Mouse (Mus musculus): Measurements from ENCODE around the gene Med12l. TPM values are rescaled to one million over a fixed set of nuclear protein-coding genes. Genes with fewer than 3 reads are reported as not detected.

Med12l gene
- polyA plus RNA-seq, 1 experiment from 2014 or later, result 4.7 TPM

- ATAC-seq (ENCODE audit: low FRiP score) (no peak), DNase-seq (ENCODE audit: low spot score) (peak; percentile 15)
- no peaks in the 10 kb centered on the region for H3K36me3 ChIP-seq (ENCODE audit: control insufficient read depth, insufficient read depth, low read length)
- H3K27me3 ChIP-seq (ENCODE audit: control insufficient read depth, insufficient read depth, low read length), result no peaks in the 10 kb centered on the region
- 66% methylated on average over 4 of the region's 4 CpGs for WGBS
- no peaks in the 10 kb centered on the region for H3K4me1 ChIP-seq (replicated peaks; ENCODE audit: control insufficient read depth, insufficient read depth, low read length)
- H3K4me2 ChIP-seq (replicated peaks; ENCODE audit: low read depth, low read length), result no peak overlapping the region
- H3K9me3 ChIP-seq (ENCODE audit: control insufficient read depth, low read length), result no peaks in the 10 kb centered on the region
- H3K4me3 ChIP-seq (ENCODE audit: low read depth, low read length), result no peak overlapping the region
- no peak overlapping the region for H3K27ac ChIP-seq (ENCODE audit: low read depth, low read length)
- H3K9ac ChIP-seq (ENCODE audit: low read depth, low read length), result no peak overlapping the region
Measured at GRCm38 (mm10) chr3:59077278-59077677, 71.7 kb downstream of the Med12l start.

DNA sequence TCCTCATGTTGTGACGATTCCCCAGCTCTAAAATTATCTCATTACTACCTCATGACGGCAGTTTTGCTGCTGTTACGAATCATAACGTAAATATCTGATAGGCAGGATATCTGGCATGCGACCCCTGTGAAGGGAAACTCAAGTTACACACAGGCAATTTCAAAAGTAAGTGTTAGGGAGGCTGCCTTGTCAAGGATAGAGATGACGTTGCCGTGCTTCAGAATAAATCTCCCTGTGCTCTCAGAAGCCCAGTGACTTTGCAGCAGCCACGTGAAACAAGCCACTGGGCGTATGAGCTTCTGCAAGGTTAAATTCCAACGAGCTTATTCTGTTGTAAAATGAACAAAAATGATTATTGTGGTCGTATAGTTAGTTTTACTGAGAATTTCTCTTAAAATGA is 73.0 kb downstream of the Med12l start:
- H3K4me3 ChIP-seq (ENCODE audit: low read depth, low read length), result no peak overlapping the region
- H3K9me3 ChIP-seq (ENCODE audit: control insufficient read depth, low read length), result no peaks in the 10 kb centered on the region
- no peaks in the 10 kb centered on the region for H3K4me1 ChIP-seq (replicated peaks; ENCODE audit: control insufficient read depth, insufficient read depth, low read length)
- H3K9ac ChIP-seq (ENCODE audit: low read depth, low read length), result no peak overlapping the region
- no peaks in the 10 kb centered on the region for H3K36me3 ChIP-seq (ENCODE audit: control insufficient read depth, insufficient read depth, low read length)
- 84% methylated on average over 11 of the region's 11 CpGs for WGBS
- no peak overlapping the region for H3K27ac ChIP-seq (ENCODE audit: low read depth, low read length)
- no peaks in the 10 kb centered on the region for H3K27me3 ChIP-seq (ENCODE audit: control insufficient read depth, insufficient read depth, low read length)
- no peak for ATAC-seq (ENCODE audit: low FRiP score)
- H3K4me2 ChIP-seq (replicated peaks; ENCODE audit: low read depth, low read length), result no peak overlapping the region
- no peak for DNase-seq (ENCODE audit: low spot score)

- 37% methylated on average over 4 of the region's 4 CpGs for WGBS
- no peaks in the 10 kb centered on the region for H3K36me3 ChIP-seq (ENCODE audit: control insufficient read depth, insufficient read depth, low read length)
- no peaks in the 10 kb centered on the region for H3K4me1 ChIP-seq (replicated peaks; ENCODE audit: control insufficient read depth, insufficient read depth, low read length)
- no peaks in the 10 kb centered on the region for H3K27me3 ChIP-seq (ENCODE audit: control insufficient read depth, insufficient read depth, low read length)
- H3K9ac ChIP-seq (ENCODE audit: low read depth, low read length), result no peak overlapping the region
- no peak overlapping the region for H3K27ac ChIP-seq (ENCODE audit: low read depth, low read length)
- DNase-seq (ENCODE audit: low spot score), result peak; percentile 79
- H3K4me2 ChIP-seq (replicated peaks; ENCODE audit: low read depth, low read length), result no peak overlapping the region
- peak; percentile 78 for ATAC-seq (ENCODE audit: low FRiP score)
- H3K9me3 ChIP-seq (ENCODE audit: control insufficient read depth, low read length), result no peaks in the 10 kb centered on the region
- H3K4me3 ChIP-seq (ENCODE audit: low read depth, low read length), result no peak overlapping the region
Measured at GRCm38 (mm10) chr3:59079327-59079726, 73.7 kb downstream of the Med12l start.

- no peaks in the 10 kb centered on the region for H3K27me3 ChIP-seq (ENCODE audit: control insufficient read depth, insufficient read depth, low read length)
- ATAC-seq (ENCODE audit: low FRiP score) (no peak), DNase-seq (ENCODE audit: low spot score) (no peak)
- no peak overlapping the region for H3K27ac ChIP-seq (ENCODE audit: low read depth, low read length)
- 20% methylated on average over 6 of the region's 6 CpGs for WGBS
- no peaks in the 10 kb centered on the region for H3K9me3 ChIP-seq (ENCODE audit: control insufficient read depth, low read length)
- no peak overlapping the region for H3K4me3 ChIP-seq (ENCODE audit: low read depth, low read length)
- no peaks in the 10 kb centered on the region for H3K4me1 ChIP-seq (replicated peaks; ENCODE audit: control insufficient read depth, insufficient read depth, low read length)
- no peak overlapping the region for H3K9ac ChIP-seq (ENCODE audit: low read depth, low read length)
- no peaks in the 10 kb centered on the region for H3K36me3 ChIP-seq (ENCODE audit: control insufficient read depth, insufficient read depth, low read length)
- H3K4me2 ChIP-seq (replicated peaks; ENCODE audit: low read depth, low read length), result no peak overlapping the region
Measured at GRCm38 (mm10) chr3:59080293-59080916, 74.8 kb downstream of the Med12l start.

DNA sequence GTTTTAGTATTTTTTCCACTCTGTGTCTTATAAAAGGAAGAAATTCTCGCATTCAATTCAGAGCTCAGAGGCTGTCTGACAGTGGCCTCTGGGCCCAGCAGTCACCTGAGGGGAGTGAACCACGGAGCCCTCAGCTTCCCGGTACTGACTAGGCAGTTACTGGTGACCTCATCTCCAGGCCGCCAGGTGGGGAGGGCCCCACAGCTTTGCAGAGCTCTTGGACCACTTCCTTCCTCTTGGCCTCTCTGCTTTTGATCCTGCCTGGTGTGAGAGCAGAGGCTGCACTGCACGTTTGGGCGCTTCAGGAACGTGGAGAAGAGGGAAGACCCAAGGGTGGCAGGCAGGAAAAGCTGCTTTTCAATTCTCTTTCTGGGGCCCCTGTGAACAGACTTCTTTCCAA is 75.3 kb downstream of the Med12l start:
- 19% methylated on average over 7 of the region's 7 CpGs for WGBS
- Histone ChIP-seq H3K27ac (ENCODE audit: low read depth, low read length) (no peak overlapping the region), H3K36me3 (ENCODE audit: control insufficient read depth, insufficient read depth, low read length) (no peaks in the 10 kb centered on the region), H3K9me3 (ENCODE audit: control insufficient read depth, low read length) (no peaks in the 10 kb centered on the region), H3K27me3 (ENCODE audit: control insufficient read depth, insufficient read depth, low read length) (no peaks in the 10 kb centered on the region), H3K4me2 (replicated peaks; ENCODE audit: low read depth, low read length) (no peak overlapping the region), H3K9ac (ENCODE audit: low read depth, low read length) (no peak overlapping the region), H3K4me1 (replicated peaks; ENCODE audit: control insufficient read depth, insufficient read depth, low read length) (no peaks in the 10 kb centered on the region), H3K4me3 (ENCODE audit: low read depth, low read length) (no peak overlapping the region)
- no peak for ATAC-seq (ENCODE audit: low FRiP score)
- DNase-seq (ENCODE audit: low spot score), result no peak

- H3K9ac ChIP-seq (ENCODE audit: low read depth, low read length), result no peak overlapping the region
- no peaks in the 10 kb centered on the region for H3K36me3 ChIP-seq (ENCODE audit: control insufficient read depth, insufficient read depth, low read length)
- no peaks in the 10 kb centered on the region for H3K27me3 ChIP-seq (ENCODE audit: control insufficient read depth, insufficient read depth, low read length)
- H3K27ac ChIP-seq (ENCODE audit: low read depth, low read length), result no peak overlapping the region
- ATAC-seq (ENCODE audit: low FRiP score), result no peak
- H3K4me2 ChIP-seq (replicated peaks; ENCODE audit: low read depth, low read length), result no peak overlapping the region
- H3K9me3 ChIP-seq (ENCODE audit: control insufficient read depth, low read length), result no peaks in the 10 kb centered on the region
- H3K4me1 ChIP-seq (replicated peaks; ENCODE audit: control insufficient read depth, insufficient read depth, low read length), result no peaks in the 10 kb centered on the region
- DNase-seq (ENCODE audit: low spot score), result no peak
- WGBS, result 79% methylated on average over 11 of the region's 11 CpGs
- H3K4me3 ChIP-seq (ENCODE audit: low read depth, low read length), result no peak overlapping the region
Measured at GRCm38 (mm10) chr3:59092702-59093101, 87.1 kb downstream of the Med12l start.

- H3K9ac ChIP-seq (ENCODE audit: low read depth, low read length), result no peak overlapping the region
- H3K4me3 ChIP-seq (ENCODE audit: low read depth, low read length), result no peak overlapping the region
- H3K27ac ChIP-seq (ENCODE audit: low read depth, low read length), result no peak overlapping the region
- H3K4me2 ChIP-seq (replicated peaks; ENCODE audit: low read depth, low read length), result no peak overlapping the region
- no peaks in the 10 kb centered on the region for H3K27me3 ChIP-seq (ENCODE audit: control insufficient read depth, insufficient read depth, low read length)
- 60% methylated on average over 6 of the region's 6 CpGs for WGBS
- H3K36me3 ChIP-seq (ENCODE audit: control insufficient read depth, insufficient read depth, low read length), result no peaks in the 10 kb centered on the region
- ATAC-seq (ENCODE audit: low FRiP score) (no peak), DNase-seq (ENCODE audit: low spot score) (no peak)
- no peaks in the 10 kb centered on the region for H3K4me1 ChIP-seq (replicated peaks; ENCODE audit: control insufficient read depth, insufficient read depth, low read length)
- no peaks in the 10 kb centered on the region for H3K9me3 ChIP-seq (ENCODE audit: control insufficient read depth, low read length)
Measured at GRCm38 (mm10) chr3:59097421-59097820, 91.8 kb downstream of the Med12l start.

DNA sequence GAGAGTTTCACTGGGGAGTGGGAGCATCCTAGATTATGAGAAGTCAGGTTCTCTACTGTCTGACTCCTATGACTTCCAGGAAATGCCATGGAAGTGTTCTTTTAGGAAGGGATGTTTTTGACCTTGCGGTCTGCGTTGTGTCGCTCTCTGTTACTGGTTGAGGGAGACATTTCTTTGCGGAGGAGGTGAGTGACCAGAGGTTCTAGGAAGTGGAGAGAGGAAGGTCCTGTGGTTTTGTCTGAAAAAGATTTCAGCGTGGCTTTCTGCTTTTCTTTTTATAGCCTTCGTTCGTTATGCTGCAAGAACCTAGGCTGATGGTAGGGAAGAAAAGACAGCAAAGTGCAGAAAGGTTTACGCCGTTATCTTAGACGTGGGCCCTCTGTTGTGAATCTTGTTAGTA is 92.9 kb downstream of the Med12l start:
- H3K4me1 ChIP-seq (replicated peaks; ENCODE audit: control insufficient read depth, insufficient read depth, low read length), result no peaks in the 10 kb centered on the region
- no peak for DNase-seq (ENCODE audit: low spot score)
- H3K36me3 ChIP-seq (ENCODE audit: control insufficient read depth, insufficient read depth, low read length), result no peaks in the 10 kb centered on the region
- no peak overlapping the region for H3K9ac ChIP-seq (ENCODE audit: low read depth, low read length)
- H3K27ac ChIP-seq (ENCODE audit: low read depth, low read length), result no peak overlapping the region
- no peaks in the 10 kb centered on the region for H3K27me3 ChIP-seq (ENCODE audit: control insufficient read depth, insufficient read depth, low read length)
- 89% methylated on average over 10 of the region's 10 CpGs for WGBS
- H3K9me3 ChIP-seq (ENCODE audit: control insufficient read depth, low read length), result no peaks in the 10 kb centered on the region
- no peak for ATAC-seq (ENCODE audit: low FRiP score)
- no peak overlapping the region for H3K4me3 ChIP-seq (ENCODE audit: low read depth, low read length)
- no peak overlapping the region for H3K4me2 ChIP-seq (replicated peaks; ENCODE audit: low read depth, low read length)

DNA sequence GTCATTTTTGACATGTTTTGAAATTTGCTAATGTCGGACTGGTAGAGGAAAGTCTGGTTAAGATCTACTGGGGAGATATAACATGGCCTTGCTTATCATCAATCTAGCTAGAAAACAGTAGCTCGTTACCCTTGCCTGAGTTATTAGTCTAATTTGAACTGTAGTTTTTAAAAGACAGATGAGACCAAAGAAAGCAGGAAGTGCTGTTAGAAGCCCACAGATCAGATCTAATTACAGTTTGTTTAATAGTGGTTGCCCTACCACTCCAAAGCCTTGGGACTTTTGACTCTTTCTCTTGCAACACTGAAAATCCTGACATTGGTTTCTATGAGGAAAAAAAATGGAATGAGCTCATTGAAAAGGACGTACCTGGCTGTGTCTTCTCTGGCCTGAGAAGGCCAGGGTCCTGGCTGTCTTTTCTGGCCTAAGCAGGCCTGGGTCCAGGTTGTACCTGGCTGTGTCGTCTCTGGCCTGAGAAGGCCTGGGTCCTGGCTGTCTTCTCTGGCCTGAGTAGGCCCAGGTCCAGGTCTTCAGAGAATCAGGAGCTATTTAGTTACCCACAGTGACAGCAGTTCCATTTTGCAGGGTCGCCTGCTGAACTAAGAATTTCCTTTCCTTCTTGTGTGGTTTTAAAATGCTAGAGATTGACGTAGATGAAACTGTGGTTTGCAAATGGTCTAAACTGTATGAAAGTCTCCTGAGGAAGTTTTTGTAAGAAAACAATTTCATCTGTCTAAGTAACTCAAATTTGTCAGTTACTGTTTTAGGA is 95.8 kb downstream of the Med12l start, which contains the start of gene Gpr171:
Gene Gpr171 (minus strand): TSS at position 604 of the 769 bp plus-strand sequence.
- WGBS, result 81% methylated on average over 6 of the region's 6 CpGs
- Histone ChIP-seq H3K27me3 (ENCODE audit: control insufficient read depth, insufficient read depth, low read length) (no peaks in the 10 kb centered on the region), H3K27ac (ENCODE audit: low read depth, low read length) (no peak within 1 kb of the TSS), H3K4me1 (replicated peaks; ENCODE audit: control insufficient read depth, insufficient read depth, low read length) (no peaks in the 10 kb centered on the region), H3K9ac (ENCODE audit: low read depth, low read length) (no peak within 1 kb of the TSS), H3K4me2 (replicated peaks; ENCODE audit: low read depth, low read length) (no peak within 1 kb of the TSS), H3K9me3 (ENCODE audit: control insufficient read depth, low read length) (no peaks in the 10 kb centered on the region), H3K36me3 (ENCODE audit: control insufficient read depth, insufficient read depth, low read length) (no peaks in the 10 kb centered on the region), H3K4me3 (ENCODE audit: low read depth, low read length) (no peak within 1 kb of the TSS)
- no peak for DNase-seq (ENCODE audit: low spot score)
- ATAC-seq (ENCODE audit: low FRiP score), result no peak
